Mouse (Mus musculus) kidney, adult 2 months (tissue): ENCODE data around the gene Slc37a3. TPM values are rescaled to one million over a fixed set of nuclear protein-coding genes. Genes with fewer than 3 reads are reported as not detected.

Experiments used
- DNase-seq: peaks from one replicate; pipeline ENCODE4 v3.0.0; 2021
- H3K27ac ChIP-seq: fragments of 200-500 bp; 2 replicates; pipeline ENCODE4 v1.5.1; 2012; ENCODE audit warnings: low read depth, low read length, control low read depth, inconsistent platforms; ENCODE audit not compliant: insufficient read depth
- H3K27me3 ChIP-seq: fragments of 200-500 bp; replicated peaks from 2 replicates; pipeline ENCODE4 v1.6.1; 2012; ENCODE audit warnings: mild to moderate bottlenecking, moderate library complexity, low read length, inconsistent platforms; ENCODE audit not compliant: control insufficient read depth, insufficient read depth
- H3K36me3 ChIP-seq: fragments of 200-500 bp; 2 replicates; pipeline ENCODE4 v1.6.1; 2012; ENCODE audit warnings: mild to moderate bottlenecking, moderate library complexity, low read length, inconsistent platforms; ENCODE audit not compliant: control insufficient read depth, insufficient read depth
- H3K4me1 ChIP-seq: fragments of 200-500 bp; 2 replicates; pipeline ENCODE4 v1.6.1; 2011; ENCODE audit warnings: low read length; ENCODE audit not compliant: control insufficient read depth, insufficient read depth
- H3K4me3 ChIP-seq: fragments of 200-500 bp; 2 replicates; pipeline ENCODE4 v1.5.1; 2011; ENCODE audit warnings: mild to moderate bottlenecking, low read depth, low read length, control low read depth; ENCODE audit not compliant: insufficient read depth
- CTCF ChIP-seq: fragments of 200-500 bp; conservative IDR thresholded peaks from 2 replicates; pipeline ENCODE4 v1.5.1; 2011; ENCODE audit warnings: low read depth, mild to moderate bottlenecking, control low read depth, low read length, moderate library complexity, mixed read lengths; ENCODE audit not compliant: insufficient read depth, insufficient read length
- POLR2A ChIP-seq: fragments of 200-500 bp; IDR thresholded peaks from one replicate; pipeline ENCODE4 v1.6.1; 2011; ENCODE audit warnings: low read depth, low read length, control low read depth
- WGBS: fragments of 180-500 bp; shearing (Covaris S2); methylation state at CpG from one replicate; pipeline ENCODE4 v1.1.7; 2018; 5-methylcytosine and 5-hydroxymethylcytosine counted together
- polyA plus RNA-seq: library from polyadenylated mRNA; depleted of rRNA; stranded (reverse); fragments of >200 nt; gene quantifications from 2 replicates; pipeline ENCODE4 v1.2.3, GENCODE M21; 2012; rRNA removed

The Slc37a3 gene
- polyA plus RNA-seq, 1 experiment: 28.7 TPM

- TF ChIP-seq CTCF: no peak
- TF ChIP-seq POLR2A: no peak
- 31% methylated on average over 8 of the region's 9 CpGs for WGBS
- peak overlapping the region; percentile 53 for H3K27ac ChIP-seq
- H3K27me3 ChIP-seq: no peaks in the 10 kb centered on the region
- peaks cover 18% of the 10 kb centered on the region; the same call in 1 of the 2 replicates for H3K4me1 ChIP-seq
- no peaks in the 10 kb centered on the region for H3K36me3 ChIP-seq
- no peak overlapping the region for H3K4me3 ChIP-seq
- DNase-seq: peak; percentile 67
Observed at GRCm38 (mm10) chr6:39286053-39286731, 91.3 kb downstream of the Slc37a3 start.

- H3K4me1 ChIP-seq: peaks cover 18% of the 10 kb centered on the region; the same call in 1 of the 2 replicates
- no peaks in the 10 kb centered on the region for H3K27me3 ChIP-seq
- DNase-seq: peak; percentile 66
- no peaks in the 10 kb centered on the region for H3K36me3 ChIP-seq
- no peak overlapping the region for H3K4me3 ChIP-seq
- H3K27ac ChIP-seq: peak overlapping the region; percentile 71
- WGBS: 72% methylated on average over 3 of the region's 3 CpGs
- TF ChIP-seq POLR2A (no peak), CTCF (no peak)
Observed at GRCm38 (mm10) chr6:39284836-39285235, 92.6 kb downstream of the Slc37a3 start.

Other genes starting within 250 kb of the Slc37a3 start
- 2.3 and 2.8 TPM in 2 replicates for gene Kdm7a, start 170.9 kb downstream of the Slc37a3 start, polyA plus RNA-seq
- gene Rab19, start 3.5 kb upstream of the Slc37a3 start, polyA plus RNA-seq: 2.1 and 2.7 TPM in 2 replicates
- gene Mkrn1, start 42.8 kb upstream of the Slc37a3 start, polyA plus RNA-seq: 31.0 and 34.5 TPM in 2 replicates
- 6.3 and 6.6 TPM in 2 replicates for gene Dennd2a, start 180.2 kb upstream of the Slc37a3 start, polyA plus RNA-seq
- gene Adck2, start 196.2 kb upstream of the Slc37a3 start, polyA plus RNA-seq: 11.0 and 15.3 TPM in 2 replicates
- 1.4 and 1.8 TPM in 2 replicates for gene Gm42420, start 208.1 kb upstream of the Slc37a3 start, polyA plus RNA-seq
- gene Ndufb2, start 214.9 kb upstream of the Slc37a3 start, polyA plus RNA-seq: 513 and 602 TPM in 2 replicates